Mouse (Mus musculus) frontal cortex, postnatal 10 days (tissue): ENCODE measurements around the gene Cd3g.
"Not testable (repeated sequence)": the region's sequence is repeated elsewhere in the genome, so short reads cannot be mapped to it uniquely, and the experiment has no call there.

ENCODE experiments used
- DNase-seq, 2 experiments: peaks; one replicate each; pipeline ENCODE4 v3.0.0; 2022; ENCODE audit warnings: low spot score in 2 of 2, mixed read lengths in 1 of 2

The Cd3g gene

GRCm38 (mm10) chr9:44986242-44986781, 6.1 kb upstream of the Cd3g start:
- no peak for DNase-seq

DNA sequence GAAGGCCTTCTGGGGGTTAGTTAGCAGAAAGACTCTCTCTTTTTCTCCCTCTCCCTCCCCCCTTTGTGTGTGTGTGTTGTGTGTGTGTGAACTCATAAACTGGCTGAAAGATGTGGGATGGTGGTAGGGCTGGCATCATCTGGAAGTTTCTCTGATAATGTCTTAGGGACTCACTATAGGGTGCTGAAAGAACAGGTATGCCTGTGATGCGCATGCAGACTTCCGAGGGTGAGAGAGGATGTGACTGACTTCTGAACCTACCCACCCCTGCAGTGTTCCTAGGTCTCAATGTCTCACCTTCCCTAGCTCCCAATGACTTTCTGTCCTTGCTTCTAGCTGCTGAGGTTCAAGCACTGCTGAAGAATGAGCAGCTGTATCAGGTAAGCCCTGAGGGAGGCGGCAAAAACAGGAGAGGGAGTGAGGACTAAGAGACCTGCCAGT, 5.5 kb upstream of the Cd3g start:
- DNase-seq = no peak

GRCm38 (mm10) chr9:44983001-44983400, 2.8 kb upstream of the Cd3g start:
- no peak for DNase-seq

- no peak for DNase-seq
These were observed 2.3 kb upstream of the Cd3g start for GRCm38 (mm10) chr9:44982531-44982930.

GRCm38 (mm10) chr9:44982081-44982480, 1.9 kb upstream of the Cd3g start:
- DNase-seq = no peak

GRCm38 (mm10) chr9:44981676-44982075, 1.4 kb upstream of the Cd3g start, which contains the start of gene Cd3d:
Gene Cd3d (plus strand): TSS chr9:44981786.
- no peak for DNase-seq

- no peak for DNase-seq
These were observed 873 bp upstream of the Cd3g start for GRCm38 (mm10) chr9:44981104-44981503.

DNA sequence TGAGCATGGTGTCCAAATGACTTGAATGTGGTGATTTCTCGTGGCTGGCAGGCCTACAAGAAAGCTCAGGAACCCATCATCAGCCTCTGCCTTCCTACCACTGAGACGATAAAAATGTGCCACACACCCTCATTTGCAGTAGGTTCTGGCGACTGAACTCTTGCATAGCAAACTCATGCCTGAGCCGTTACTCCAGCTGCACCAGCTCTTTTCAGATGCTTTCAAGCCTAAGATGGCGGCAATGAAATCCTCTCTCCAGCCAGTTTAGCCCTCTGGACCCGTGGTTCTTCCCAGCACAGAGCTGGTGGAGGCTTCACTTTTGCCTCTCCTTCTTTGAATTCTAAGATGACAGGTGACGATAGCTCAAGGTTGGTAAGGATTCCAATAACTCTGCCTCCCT, 425 bp downstream of the Cd3g start:
- no peak for DNase-seq

DNA sequence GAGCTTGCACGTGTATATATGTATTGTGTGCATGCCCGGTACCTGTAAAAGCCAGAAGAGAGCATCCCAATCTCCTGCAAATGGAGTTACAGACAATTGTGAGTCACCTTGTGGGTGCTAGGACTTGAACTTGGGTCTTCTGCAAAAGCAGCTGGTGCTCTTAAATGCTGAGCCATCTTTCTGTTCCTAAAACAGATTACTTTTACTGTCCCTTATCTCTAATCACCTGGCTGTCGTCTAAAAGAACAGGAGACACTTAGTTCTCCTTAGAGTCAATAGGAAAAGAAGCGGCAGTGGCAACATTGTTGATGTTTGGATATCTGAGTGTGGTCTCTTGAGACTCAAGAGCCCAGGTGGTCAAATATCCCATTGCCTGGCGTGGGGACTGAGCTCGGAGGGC, 2.4 kb downstream of the Cd3g start:
- DNase-seq = no peak

DNA sequence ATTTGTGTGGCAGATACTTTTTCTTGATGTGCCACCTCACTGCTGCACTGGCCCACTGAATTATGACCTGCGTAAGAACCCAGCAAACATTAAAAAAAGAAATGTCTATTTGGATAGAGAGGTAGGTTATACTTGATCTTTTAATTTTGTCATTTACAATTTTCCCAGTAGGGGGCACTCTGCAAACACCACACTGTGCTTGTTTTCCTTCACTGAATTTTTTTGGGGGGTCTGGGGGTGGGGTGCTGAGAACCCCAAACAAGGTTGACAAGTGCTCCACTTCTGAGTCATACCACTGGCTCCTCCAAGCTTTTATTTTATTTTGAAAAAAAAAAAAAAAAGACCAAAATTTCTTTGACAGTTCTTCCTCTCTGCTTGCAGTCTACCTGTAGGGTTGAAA, 10.8 kb downstream of the Cd3g start:
- DNase-seq = no peak

- not testable (repeated sequence) for DNase-seq
These were observed 12.5 kb downstream of the Cd3g start for GRCm38 (mm10) chr9:44967763-44968162.

- DNase-seq = peak; percentile 15 to 48
These were observed 13.4 kb downstream of the Cd3g start for GRCm38 (mm10) chr9:44966815-44967242.

DNA sequence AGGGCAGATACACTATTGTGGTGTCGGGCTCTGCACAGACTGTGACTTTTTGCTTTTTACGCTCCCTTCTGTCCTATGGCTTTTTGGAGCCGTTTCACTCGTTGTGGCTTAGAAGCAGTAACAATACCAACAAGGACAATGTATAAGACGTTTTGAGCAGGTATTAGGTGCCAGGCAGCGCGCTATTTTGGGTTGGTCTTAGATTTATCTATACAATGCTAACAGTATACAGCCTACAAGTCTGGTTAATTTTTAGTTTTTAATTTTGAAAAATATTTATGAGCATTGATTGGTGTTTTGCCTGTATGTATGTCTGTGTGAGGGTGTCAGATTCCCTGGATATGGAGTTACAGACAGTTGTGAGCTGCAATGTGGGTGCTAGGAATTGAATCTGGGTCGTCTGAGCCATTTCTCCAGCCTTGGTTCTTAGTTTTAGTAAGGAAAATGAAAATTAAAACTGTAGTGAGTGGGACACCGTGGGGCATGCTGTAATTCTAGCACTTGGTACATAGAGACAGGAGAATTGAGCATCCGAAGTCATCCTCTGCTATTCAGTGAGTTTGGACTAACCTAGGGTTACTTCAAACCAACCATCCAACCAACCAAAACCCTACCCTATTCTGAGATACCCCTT, 14.3 kb downstream of the Cd3g start:
- DNase-seq = no peak

GRCm38 (mm10) chr9:44965126-44965832, 15.0 kb downstream of the Cd3g start, which contains the start of gene Ube4a:
Gene Ube4a (minus strand): TSS chr9:44965600.
- DNase-seq = peak; percentile 97 to 99

- DNase-seq = no peak
These were observed 25.8 kb downstream of the Cd3g start for GRCm38 (mm10) chr9:44954432-44954831.

DNA sequence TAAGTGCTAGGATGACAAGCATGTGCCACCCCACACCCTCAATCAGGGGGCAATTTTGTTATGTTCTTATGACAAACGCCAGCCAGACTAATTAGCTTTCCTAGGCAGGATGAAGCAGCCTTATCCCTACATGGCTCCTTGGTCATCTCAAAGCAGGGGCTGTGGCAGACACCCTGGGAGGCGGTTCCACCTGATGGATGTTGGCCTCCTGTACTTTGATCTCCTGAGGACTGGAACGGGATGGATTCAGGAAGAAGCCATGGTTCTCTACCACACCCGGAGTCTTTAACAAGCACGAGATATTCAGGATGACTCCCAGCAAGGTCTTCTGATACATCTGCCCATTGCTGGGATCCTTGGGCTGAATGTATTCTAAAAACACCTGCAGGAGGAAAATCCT, 32.4 kb downstream of the Cd3g start:
- no peak for DNase-seq

DNA sequence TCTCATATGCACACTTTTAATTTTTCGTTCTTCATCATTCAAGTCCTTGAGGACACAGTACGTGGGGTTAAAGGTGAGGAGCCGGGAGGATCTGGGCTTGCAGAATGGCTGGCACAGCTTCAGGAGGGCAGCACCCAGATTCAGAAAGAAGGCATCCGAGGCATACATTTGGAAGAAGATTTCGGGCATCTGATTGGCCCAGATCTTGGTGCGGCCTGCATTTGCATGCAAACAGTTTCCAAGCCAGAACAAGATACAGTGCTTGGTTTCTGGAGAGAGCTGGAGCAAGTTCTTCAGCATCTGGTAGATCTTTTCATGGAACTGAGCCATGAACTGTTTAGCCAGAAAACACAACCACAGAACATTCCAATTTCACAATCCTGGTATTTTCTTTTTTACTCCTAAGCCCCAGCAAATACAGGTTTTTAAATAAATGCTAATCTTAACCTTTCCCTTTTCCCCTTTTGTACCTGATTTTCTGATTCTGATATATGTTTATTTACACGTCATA, 34.0 kb downstream of the Cd3g start:
- no peak for DNase-seq

- DNase-seq = no peak
These were observed 37.8 kb downstream of the Cd3g start for GRCm38 (mm10) chr9:44942421-44942820.

DNA sequence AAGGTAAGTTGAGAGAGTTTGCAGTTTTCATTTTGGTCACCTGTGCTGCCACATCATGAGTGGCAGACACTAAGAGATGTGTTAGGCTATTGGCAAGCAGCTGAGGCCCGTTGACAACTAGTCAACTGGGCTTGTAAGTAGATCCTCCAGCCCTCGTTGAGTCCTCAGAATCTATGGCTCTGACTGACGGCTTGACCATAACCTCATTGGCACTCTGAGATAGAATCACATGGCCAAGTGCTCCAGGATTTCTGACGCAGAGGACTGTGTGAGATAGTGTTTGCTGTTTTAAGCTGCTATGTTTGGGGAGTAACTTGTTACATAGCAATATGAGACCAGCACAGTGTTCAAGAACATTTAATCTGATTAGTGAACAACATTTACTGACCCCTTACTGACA, 38.5 kb downstream of the Cd3g start:
- no peak for DNase-seq

GRCm38 (mm10) chr9:44921543-44921942, 58.7 kb downstream of the Cd3g start:
- DNase-seq = no peak

DNA sequence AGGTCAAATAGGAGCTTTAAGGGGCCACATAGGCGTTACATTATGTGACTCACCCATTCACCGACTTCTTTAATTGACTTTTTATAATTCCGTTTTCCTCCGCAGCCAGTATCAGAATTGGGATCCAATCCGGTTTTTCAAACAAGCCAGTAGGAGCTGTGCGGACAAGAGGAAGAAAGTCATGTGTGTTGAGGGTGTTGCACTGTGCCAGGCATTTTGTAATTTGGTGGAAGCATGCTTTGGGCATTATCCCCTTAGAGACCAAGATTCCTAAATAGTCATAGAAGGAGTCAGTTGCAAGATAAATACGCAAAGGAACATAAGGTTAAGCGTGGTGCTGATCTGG, 59.1 kb downstream of the Cd3g start:
- peak in 1 of 2 experiments; percentile 36 for DNase-seq

GRCm38 (mm10) chr9:44920374-44921122, 59.7 kb downstream of the Cd3g start, which contains the start of gene Atp5l:
Gene Atp5l (minus strand): TSS chr9:44920742.
- peak; percentile 74 to 77 for DNase-seq
